Mouse (Mus musculus): ENCODE measurements around the gene Prn.

DNA sequence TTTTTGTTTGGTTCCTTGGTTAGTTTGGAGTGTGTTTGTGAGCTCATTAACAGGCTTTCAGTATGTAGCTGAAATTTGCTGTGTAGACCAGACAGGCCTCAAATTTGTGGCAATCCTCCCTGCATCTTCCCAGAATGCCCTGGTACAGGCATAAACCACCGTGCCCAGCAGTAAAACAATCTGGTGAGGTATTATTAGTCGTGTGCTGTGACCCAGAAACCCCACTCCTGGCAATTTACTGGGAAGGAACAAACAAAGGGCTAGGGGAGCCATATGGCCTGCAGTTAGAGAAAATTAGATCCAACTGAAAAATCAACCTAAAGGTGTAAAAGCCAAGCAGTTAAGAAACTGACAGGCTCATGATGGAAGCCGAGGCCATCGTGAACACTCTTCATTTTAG lies 1.6 kb downstream of the Prn start:
- TF ChIP-seq CTCF (IDR thresholded peaks at IDR 0.05; ENCODE audit: control insufficient read depth, insufficient read depth, low read length) (no peak), POLR2A (IDR thresholded peaks at IDR 0.05; ENCODE audit: borderline replicate concordance, control insufficient read depth, low read depth, low read length) (no peak)
